Mouse (Mus musculus): ENCODE data around the gene Zpbp. TPM values are rescaled to one million over a fixed set of nuclear protein-coding genes. Genes with fewer than 3 reads are reported as not detected.

Gene Zpbp
- polyA plus RNA-seq, 1 experiment, result not detected

DNA sequence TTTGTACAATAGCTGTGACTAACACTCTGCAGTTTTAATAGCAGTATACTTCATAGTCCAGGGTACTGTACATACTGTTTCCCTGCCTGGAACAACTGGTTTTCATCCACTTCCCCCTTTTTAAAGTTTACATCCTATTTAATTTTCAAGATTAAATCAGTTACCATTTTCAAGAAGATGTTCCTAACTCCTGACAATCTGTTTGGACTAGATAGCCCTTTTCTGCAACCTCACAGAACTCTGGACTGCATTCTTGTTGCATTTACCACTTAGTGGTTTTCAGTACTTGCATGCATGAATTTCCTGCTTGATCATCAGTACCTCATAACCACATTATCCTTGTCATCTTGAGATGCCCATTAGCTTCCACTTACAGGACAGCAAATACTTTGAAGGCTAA is 6.7 kb upstream of the Zpbp start:
- H3K4me3 ChIP-seq (ENCODE audit: low read depth, low read length), result no peak overlapping the region
- no peak overlapping the region for H3K27ac ChIP-seq (ENCODE audit: insufficient read depth, low read depth, low read length)
- no peaks in the 10 kb centered on the region for H3K36me3 ChIP-seq (ENCODE audit: control insufficient read depth, insufficient read depth, low read length)
- H3K27me3 ChIP-seq (ENCODE audit: control insufficient read depth, insufficient read depth, low read length), result no peaks in the 10 kb centered on the region
- H3K4me1 ChIP-seq (ENCODE audit: control insufficient read depth, insufficient read depth, insufficient read length, low read length), result no peaks in the 10 kb centered on the region
- TF ChIP-seq POLR2A (IDR thresholded peaks at IDR 0.05; ENCODE audit: low read depth, low read length), result no peak
- TF ChIP-seq CTCF (IDR thresholded peaks at IDR 0.05; ENCODE audit: extremely low read depth, insufficient read length, insufficient replicate concordance, low read depth, low read length), result no peak

DNA sequence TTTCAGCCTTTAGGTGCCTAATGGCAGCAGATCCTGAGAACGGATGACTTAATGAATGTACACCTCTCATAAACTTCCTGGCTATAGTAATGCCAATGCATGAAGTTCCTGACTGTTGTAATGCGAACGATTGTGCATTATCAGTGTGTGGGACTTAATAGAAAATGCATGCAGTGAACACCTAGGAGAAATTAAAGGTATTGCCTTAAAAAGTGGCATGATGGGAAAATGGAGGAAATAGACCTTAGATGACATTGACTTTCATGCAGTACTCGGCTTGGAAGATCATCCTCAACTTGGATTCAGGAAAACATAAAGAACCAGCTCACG is 318 bp upstream of the Zpbp start:
- TF ChIP-seq POLR2A (IDR thresholded peaks at IDR 0.05; ENCODE audit: low read depth, low read length) (no peak), CTCF (IDR thresholded peaks at IDR 0.05; ENCODE audit: extremely low read depth, insufficient read length, insufficient replicate concordance, low read depth, low read length) (no peak)
- Histone ChIP-seq H3K27me3 (ENCODE audit: control insufficient read depth, insufficient read depth, low read length) (no peaks in the 10 kb centered on the region), H3K27ac (ENCODE audit: insufficient read depth, low read depth, low read length) (no peak overlapping the region), H3K4me1 (ENCODE audit: control insufficient read depth, insufficient read depth, insufficient read length, low read length) (0 out of 2 replicates have a peak, but pooled peaks cover 6% of the 10 kb centered on the region), H3K4me3 (ENCODE audit: low read depth, low read length) (peak overlapping the region; percentile 62; the same call in 1 of the 2 replicates), H3K36me3 (ENCODE audit: control insufficient read depth, insufficient read depth, low read length) (no peaks in the 10 kb centered on the region)
- WGBS, result 81% methylated on average over 5 of the region's 5 CpGs

DNA sequence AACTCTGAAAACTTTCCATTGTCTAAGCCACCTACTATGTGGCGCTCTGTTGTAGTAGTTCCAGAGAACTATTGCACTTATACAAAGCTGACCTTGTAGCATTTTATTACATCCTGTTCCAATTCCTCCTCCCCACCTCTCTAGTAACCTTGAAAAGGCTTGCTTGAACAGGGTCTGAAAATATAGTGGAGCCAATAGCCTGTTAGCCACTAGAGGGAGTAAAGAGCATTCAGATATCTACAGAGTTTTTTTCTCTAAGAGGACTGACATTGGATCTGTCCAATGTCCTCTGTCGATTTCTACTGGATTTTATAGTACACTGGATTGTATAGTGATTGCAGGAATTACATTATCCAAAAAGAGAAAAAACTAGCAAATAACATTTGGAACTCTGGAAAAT is 7.2 kb downstream of the Zpbp start:
- 38% methylated on average over 2 of the region's 2 CpGs for WGBS
- Histone ChIP-seq H3K4me1 (ENCODE audit: control insufficient read depth, insufficient read depth, insufficient read length, low read length) (no peaks in the 10 kb centered on the region), H3K36me3 (ENCODE audit: control insufficient read depth, insufficient read depth, low read length) (no peaks in the 10 kb centered on the region), H3K4me3 (ENCODE audit: low read depth, low read length) (no peak overlapping the region), H3K27ac (ENCODE audit: insufficient read depth, low read depth, low read length) (no peak overlapping the region), H3K27me3 (ENCODE audit: control insufficient read depth, insufficient read depth, low read length) (no peaks in the 10 kb centered on the region)
- TF ChIP-seq CTCF (IDR thresholded peaks at IDR 0.05; ENCODE audit: extremely low read depth, insufficient read length, insufficient replicate concordance, low read depth, low read length) (no peak), POLR2A (IDR thresholded peaks at IDR 0.05; ENCODE audit: low read depth, low read length) (no peak)

GRCm38 (mm10) chr11:11417356-11417755 is 44.9 kb downstream of the Zpbp start:
- no peak overlapping the region for H3K27ac ChIP-seq (ENCODE audit: insufficient read depth, low read depth, low read length)
- no peaks in the 10 kb centered on the region for H3K4me1 ChIP-seq (ENCODE audit: control insufficient read depth, insufficient read depth, insufficient read length, low read length)
- 68% methylated on average over 2 of the region's 2 CpGs for WGBS
- no peaks in the 10 kb centered on the region for H3K36me3 ChIP-seq (ENCODE audit: control insufficient read depth, insufficient read depth, low read length)
- H3K4me3 ChIP-seq (ENCODE audit: low read depth, low read length), result no peak overlapping the region
- TF ChIP-seq CTCF (IDR thresholded peaks at IDR 0.05; ENCODE audit: extremely low read depth, insufficient read length, insufficient replicate concordance, low read depth, low read length), result no peak
- TF ChIP-seq POLR2A (IDR thresholded peaks at IDR 0.05; ENCODE audit: low read depth, low read length), result no peak
- no peaks in the 10 kb centered on the region for H3K27me3 ChIP-seq (ENCODE audit: control insufficient read depth, insufficient read depth, low read length)

DNA sequence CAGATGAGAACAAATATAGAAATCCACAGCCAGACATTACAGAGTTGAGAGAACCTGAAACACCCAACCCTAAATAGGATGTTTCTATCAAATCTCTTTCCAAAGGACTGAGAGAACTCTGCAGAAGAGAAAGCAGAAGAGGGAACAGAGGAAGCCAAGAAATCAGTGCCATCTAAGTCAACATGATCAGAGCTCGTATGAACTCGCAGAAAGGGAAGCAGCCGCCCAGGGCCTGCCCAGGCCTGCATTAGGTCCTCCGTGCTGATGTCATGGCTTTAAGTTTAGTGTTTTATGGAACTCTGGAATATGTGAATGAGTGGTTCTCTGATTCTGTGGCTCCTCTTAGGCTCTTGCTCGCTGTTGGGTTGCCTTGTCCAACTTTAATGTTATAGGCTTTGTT is 48.0 kb downstream of the Zpbp start:
- Histone ChIP-seq H3K36me3 (ENCODE audit: control insufficient read depth, insufficient read depth, low read length) (no peaks in the 10 kb centered on the region), H3K27me3 (ENCODE audit: control insufficient read depth, insufficient read depth, low read length) (no peaks in the 10 kb centered on the region), H3K27ac (ENCODE audit: insufficient read depth, low read depth, low read length) (no peak overlapping the region), H3K4me3 (ENCODE audit: low read depth, low read length) (no peak overlapping the region), H3K4me1 (ENCODE audit: control insufficient read depth, insufficient read depth, insufficient read length, low read length) (no peaks in the 10 kb centered on the region)
- no peak for TF ChIP-seq POLR2A (IDR thresholded peaks at IDR 0.05; ENCODE audit: low read depth, low read length)
- TF ChIP-seq CTCF (IDR thresholded peaks at IDR 0.05; ENCODE audit: extremely low read depth, insufficient read length, insufficient replicate concordance, low read depth, low read length), result no peak
- 82% methylated on average over 5 of the region's 5 CpGs for WGBS

- 81% methylated on average over 5 of the region's 5 CpGs for WGBS
- Histone ChIP-seq H3K36me3 (ENCODE audit: control insufficient read depth, insufficient read depth, low read length) (no peaks in the 10 kb centered on the region), H3K4me1 (ENCODE audit: control insufficient read depth, insufficient read depth, insufficient read length, low read length) (no peaks in the 10 kb centered on the region), H3K27ac (ENCODE audit: insufficient read depth, low read depth, low read length) (no peak overlapping the region), H3K27me3 (ENCODE audit: control insufficient read depth, insufficient read depth, low read length) (no peaks in the 10 kb centered on the region), H3K4me3 (ENCODE audit: low read depth, low read length) (no peak overlapping the region)
- TF ChIP-seq CTCF (IDR thresholded peaks at IDR 0.05; ENCODE audit: extremely low read depth, insufficient read length, insufficient replicate concordance, low read depth, low read length) (no peak), POLR2A (IDR thresholded peaks at IDR 0.05; ENCODE audit: low read depth, low read length) (no peak)
Measured at GRCm38 (mm10) chr11:11394686-11395085, 67.5 kb downstream of the Zpbp start.

DNA sequence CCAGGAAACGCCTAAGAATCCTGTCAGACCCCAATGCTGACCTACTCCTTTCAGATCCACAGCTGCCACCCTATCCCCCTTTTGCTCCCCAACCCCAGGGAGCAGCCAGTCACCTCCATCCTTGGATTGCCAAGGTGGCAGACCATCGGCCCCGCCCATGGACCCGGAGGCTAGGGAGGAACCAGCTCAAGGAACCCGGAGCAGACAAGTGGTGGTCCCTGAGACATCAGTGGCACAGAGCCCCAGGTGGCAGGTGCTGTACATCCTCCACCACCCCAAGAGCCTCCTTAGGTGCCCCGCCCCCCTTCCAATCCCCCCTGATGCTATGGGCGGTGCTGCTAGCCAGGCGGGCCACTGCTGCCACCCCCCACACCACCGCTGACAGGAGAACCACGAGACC is 69.0 kb downstream of the Zpbp start:
- WGBS, result 90% methylated on average over 10 of the region's 10 CpGs
- TF ChIP-seq CTCF (IDR thresholded peaks at IDR 0.05; ENCODE audit: extremely low read depth, insufficient read length, insufficient replicate concordance, low read depth, low read length), result no peak
- no peak for TF ChIP-seq POLR2A (IDR thresholded peaks at IDR 0.05; ENCODE audit: low read depth, low read length)
- Histone ChIP-seq H3K36me3 (ENCODE audit: control insufficient read depth, insufficient read depth, low read length) (no peaks in the 10 kb centered on the region), H3K27me3 (ENCODE audit: control insufficient read depth, insufficient read depth, low read length) (no peaks in the 10 kb centered on the region), H3K4me3 (ENCODE audit: low read depth, low read length) (no peak overlapping the region), H3K4me1 (ENCODE audit: control insufficient read depth, insufficient read depth, insufficient read length, low read length) (no peaks in the 10 kb centered on the region), H3K27ac (ENCODE audit: insufficient read depth, low read depth, low read length) (no peak overlapping the region)

GRCm38 (mm10) chr11:11371305-11371704 is 90.9 kb downstream of the Zpbp start:
- H3K4me3 ChIP-seq (ENCODE audit: low read depth, low read length), result no peak overlapping the region
- H3K4me1 ChIP-seq (ENCODE audit: control insufficient read depth, insufficient read depth, insufficient read length, low read length), result no peaks in the 10 kb centered on the region
- WGBS, result 79% methylated on average over 5 of the region's 5 CpGs
- no peaks in the 10 kb centered on the region for H3K36me3 ChIP-seq (ENCODE audit: control insufficient read depth, insufficient read depth, low read length)
- no peak overlapping the region for H3K27ac ChIP-seq (ENCODE audit: insufficient read depth, low read depth, low read length)
- no peak for TF ChIP-seq CTCF (IDR thresholded peaks at IDR 0.05; ENCODE audit: extremely low read depth, insufficient read length, insufficient replicate concordance, low read depth, low read length)
- TF ChIP-seq POLR2A (IDR thresholded peaks at IDR 0.05; ENCODE audit: low read depth, low read length), result no peak
- H3K27me3 ChIP-seq (ENCODE audit: control insufficient read depth, insufficient read depth, low read length), result no peaks in the 10 kb centered on the region
